Mouse (Mus musculus): ENCODE results near the gene Tldc2. TPM values are rescaled to one million over a fixed set of nuclear protein-coding genes. Genes with fewer than 3 reads are reported as not detected.

Tldc2 gene
- polyA plus RNA-seq, 1 experiment: not detected

GRCm38 (mm10) chr2:157060557-157061305 is 26.1 kb upstream of the Tldc2 start:
- no peak for DNase-seq (ENCODE audit: low read depth)

DNA sequence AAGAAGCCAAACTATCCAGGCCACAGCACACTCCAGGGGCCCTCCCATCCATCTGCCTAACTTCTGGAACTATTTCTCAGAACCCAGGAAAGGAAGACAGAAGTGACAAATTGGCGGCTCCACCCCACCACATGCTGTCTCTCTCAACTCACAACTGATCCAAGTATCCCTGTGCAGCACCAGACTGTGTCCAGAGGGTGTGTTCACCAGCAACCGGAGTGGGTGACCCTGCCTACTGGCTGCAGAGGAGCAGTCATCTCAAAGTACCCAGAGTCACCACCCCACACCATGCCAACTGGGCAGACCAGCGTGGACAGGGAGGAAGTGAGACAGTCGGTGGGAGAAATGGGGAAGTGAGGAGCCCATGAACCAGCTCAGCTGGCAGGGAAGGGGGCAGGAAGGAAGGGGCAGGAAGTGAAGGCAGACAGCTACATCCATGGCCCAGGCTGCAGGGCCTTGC is 23.6 kb upstream of the Tldc2 start:
- no peak for DNase-seq (ENCODE audit: low read depth)

DNA sequence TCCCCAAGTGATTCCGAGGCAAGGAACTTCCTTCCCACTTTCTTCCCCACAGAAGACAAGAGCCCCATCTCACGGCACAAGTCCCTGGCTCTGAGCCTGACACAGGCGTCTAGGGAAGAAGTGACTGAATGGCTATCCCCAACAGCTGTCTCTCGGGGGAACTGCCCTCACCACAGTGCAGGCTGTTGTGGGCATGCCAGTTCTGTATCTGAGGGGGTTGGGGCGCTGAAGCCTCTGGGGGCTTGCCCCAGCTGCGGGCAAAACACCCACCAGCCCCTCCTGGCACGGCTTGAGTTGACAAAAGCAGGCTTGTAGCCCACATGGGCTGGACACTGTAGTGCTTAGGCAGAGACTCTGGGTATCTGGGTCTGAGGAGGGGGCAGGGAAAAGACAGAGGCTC is 22.7 kb upstream of the Tldc2 start:
- DNase-seq (ENCODE audit: low read depth): no peak

GRCm38 (mm10) chr2:157064978-157065878 is 21.6 kb upstream of the Tldc2 start:
- DNase-seq (ENCODE audit: low read depth): no peak

DNA sequence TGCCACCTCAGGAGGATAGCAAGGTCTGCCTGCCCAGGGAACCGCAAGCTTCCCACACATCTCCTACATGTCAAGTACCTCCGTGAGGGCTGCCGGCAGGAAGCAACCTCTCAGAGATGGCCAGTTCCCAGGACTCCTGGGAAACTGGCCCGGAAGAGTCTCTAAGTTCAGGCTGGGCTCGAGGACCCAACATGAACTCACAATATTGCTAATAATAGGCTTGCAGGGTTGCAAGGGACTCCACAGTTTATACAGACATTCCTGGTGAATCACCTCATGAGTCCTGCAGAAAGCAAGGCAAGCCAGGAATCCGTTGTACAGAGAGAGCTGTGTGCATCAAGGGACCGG is 21.0 kb upstream of the Tldc2 start:
- no peak for DNase-seq (ENCODE audit: low read depth)

- DNase-seq (ENCODE audit: low read depth): no peak
These were observed 20.0 kb upstream of the Tldc2 start for GRCm38 (mm10) chr2:157066731-157067430.

- DNase-seq (ENCODE audit: low read depth): no peak
These were observed 18.0 kb upstream of the Tldc2 start for GRCm38 (mm10) chr2:157068701-157069354.

GRCm38 (mm10) chr2:157069355-157069735 is 17.5 kb upstream of the Tldc2 start:
- DNase-seq (ENCODE audit: low read depth): no peak

DNA sequence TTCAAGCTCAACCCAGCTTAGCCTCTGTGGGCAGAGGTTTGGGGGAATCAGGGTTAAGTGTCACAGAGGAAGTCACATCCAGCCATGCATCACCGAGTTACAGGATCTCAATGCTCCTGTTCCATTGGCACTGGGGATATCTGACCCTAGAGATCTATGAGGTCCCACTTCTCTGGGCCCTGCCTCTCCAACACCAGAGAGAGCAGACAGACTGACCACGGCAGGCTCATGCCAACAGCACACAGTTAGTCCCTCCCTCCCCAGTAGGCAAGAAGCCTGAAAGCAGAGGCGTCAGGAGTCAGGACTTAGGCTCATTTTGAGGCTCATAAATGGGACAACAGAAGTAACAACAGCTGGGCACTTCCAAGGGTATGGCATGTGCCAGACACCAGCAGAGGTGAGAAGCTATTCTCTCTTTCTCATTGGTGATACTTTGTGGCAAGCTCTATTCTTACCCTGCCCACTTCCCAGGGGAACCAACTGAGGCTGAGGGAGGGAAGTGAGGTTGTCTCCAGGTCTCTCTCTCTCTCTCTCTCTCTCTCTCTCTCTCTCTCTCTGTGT is 17.0 kb upstream of the Tldc2 start:
- DNase-seq (ENCODE audit: low read depth): no peak

DNA sequence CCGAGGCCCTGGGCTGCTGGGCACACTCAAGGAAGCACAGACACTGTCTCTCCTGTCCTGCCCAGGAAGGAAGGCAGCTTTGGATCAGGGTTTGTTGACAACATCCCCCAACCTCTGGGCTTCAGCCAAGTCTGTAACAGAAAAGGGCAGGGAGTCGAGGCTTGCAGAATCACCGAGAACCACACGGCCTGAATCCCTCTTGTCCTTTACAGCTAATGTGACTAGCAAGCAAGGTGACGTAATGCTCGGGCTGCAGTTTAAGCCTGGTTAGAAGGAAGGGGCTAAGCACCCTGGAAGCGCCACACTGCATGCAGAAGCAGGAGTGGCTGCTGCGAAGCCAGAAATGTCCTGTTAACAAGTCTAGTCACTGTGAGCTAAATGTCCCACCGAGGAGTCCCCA is 16.5 kb upstream of the Tldc2 start:
- no peak for DNase-seq (ENCODE audit: low read depth)

DNA sequence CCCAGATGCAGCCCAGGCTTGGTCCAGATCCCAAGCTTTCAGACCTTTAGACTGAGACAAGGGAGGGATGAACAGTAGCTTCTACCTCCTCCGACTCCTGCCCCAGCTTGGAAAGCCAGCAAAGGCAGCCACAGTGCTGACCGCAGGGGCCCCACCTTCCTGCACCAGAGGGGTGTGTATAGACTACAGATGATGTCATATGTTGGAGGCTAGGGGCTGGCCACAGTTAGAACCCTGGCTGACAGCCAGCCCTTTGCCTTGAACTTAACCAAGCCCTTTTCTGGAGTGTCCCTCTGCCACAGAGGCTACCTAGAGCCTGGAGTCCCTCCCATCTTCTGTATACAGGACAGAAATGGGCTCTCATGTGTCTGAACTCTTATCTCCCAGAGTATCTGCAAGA is 15.3 kb upstream of the Tldc2 start:
- no peak for DNase-seq (ENCODE audit: low read depth)

GRCm38 (mm10) chr2:157072316-157072990 is 14.4 kb upstream of the Tldc2 start:
- no peak for DNase-seq (ENCODE audit: low read depth)

DNA sequence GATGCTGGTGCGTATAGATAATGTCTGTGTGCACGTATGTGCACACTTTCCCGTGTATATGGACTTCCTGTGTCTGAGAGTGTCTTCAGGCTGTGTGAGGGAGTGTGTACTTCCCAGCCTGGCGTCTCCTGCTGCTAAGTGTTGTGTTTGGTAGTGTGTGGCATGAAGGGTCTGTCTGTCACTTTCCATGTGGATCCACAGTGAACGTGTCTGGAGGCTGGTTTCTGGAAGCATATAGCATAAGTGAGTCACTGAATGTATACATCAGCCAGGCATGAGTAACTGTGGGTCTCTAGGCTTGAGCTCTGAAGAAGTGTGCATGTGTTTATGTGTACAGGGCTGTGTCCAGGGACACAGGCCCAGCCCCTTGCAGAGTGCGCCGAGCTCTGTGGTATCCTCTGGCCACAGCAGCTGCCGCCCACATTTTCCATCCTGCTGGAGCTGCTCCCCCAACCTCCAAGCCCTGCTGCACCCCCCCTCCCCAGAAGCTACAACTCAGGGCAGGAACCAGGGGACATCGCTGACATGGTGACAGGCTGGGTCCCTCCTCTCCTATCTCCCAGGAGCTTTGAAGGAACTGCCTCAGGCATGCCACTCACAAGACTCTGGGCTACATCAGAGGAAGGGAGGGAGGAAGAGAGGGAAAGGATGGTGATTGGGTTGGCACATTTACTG is 13.3 kb upstream of the Tldc2 start:
- DNase-seq (ENCODE audit: low read depth): no peak

DNA sequence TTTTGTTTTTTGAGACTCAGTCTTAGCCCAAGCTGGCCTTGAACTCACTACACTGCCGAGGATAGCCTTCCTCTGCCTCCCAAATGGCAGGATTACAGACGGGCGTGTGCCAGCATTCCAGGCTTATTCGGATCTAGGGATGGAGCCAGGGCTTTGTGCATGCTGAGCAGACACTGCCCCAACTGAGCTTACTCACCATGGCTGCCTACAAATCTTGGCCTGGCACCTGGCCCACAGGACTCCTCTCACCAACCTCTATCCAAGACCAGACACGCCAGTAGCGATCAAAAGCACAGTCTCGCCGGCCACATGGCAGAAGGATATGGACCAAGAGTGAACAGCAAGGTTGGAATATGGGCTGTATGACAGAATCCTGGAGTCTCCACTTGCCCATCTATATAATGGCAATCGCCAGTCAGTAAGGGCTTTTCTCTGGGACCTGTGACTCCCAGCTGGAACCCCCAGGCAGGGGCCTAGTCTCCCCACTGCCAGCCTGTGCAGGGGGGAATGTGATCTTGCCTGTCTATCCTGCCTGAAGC is 12.6 kb upstream of the Tldc2 start:
- DNase-seq (ENCODE audit: low read depth): no peak

DNA sequence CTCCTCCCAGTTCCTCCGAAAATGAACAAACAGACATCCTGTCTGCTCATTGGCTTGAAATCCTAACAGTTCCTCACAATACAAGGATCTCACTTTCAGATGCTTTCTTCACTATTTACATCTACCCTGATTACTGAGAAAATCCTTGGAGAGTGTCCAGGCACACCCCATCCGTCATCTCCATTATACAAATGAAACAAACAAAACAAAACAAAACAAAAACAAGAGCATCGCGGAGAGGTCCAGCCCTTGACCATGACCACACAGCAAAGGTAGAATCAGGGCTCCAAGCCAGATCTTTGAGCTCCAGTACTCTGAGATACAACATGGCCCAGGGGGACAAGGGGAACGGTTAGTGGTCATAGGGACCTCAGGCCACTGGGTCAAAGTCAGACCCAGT is 12.1 kb upstream of the Tldc2 start:
- no peak for DNase-seq (ENCODE audit: low read depth)

GRCm38 (mm10) chr2:157075226-157075625 is 11.6 kb upstream of the Tldc2 start:
- no peak for DNase-seq (ENCODE audit: low read depth)

GRCm38 (mm10) chr2:157075685-157076084 is 11.2 kb upstream of the Tldc2 start:
- DNase-seq (ENCODE audit: low read depth): no peak

DNA sequence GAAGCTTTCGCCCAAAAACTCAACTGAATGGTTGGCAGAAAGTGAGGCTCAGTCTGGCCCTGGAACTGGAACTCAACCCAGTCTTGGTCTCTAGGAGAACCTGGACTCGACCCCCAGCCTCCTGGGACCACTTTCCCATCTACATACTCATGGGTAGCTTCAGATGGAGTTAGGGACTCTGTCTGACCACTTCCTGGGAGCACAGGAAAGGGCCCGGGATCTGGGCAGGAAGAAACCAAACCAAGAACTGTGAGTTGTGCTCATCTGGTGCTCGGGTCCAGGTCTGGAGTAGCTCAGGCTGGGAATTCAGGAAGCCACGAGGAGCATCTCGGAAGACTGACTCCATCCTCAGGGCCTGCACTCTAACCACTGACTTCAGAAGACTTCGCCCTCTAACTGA is 10.3 kb upstream of the Tldc2 start:
- no peak for DNase-seq (ENCODE audit: low read depth)

- no peak for DNase-seq (ENCODE audit: low read depth)
These were observed 9.7 kb upstream of the Tldc2 start for GRCm38 (mm10) chr2:157077160-157077559.

- DNase-seq (ENCODE audit: low read depth): no peak
These were observed 9.2 kb upstream of the Tldc2 start for GRCm38 (mm10) chr2:157077641-157078058.

Data from gonadal fat pad, adult 2 months (tissue).